Mouse (Mus musculus): ENCODE data around the gene Tmem130. TPM values are rescaled to one million over a fixed set of nuclear protein-coding genes. Genes with fewer than 3 reads are reported as not detected.

Gene Tmem130
- total and polyA plus RNA-seq, 2 experiments from 2014 or later, result 444 to 636 TPM

- TF ChIP-seq CTCF (IDR thresholded peaks at IDR 0.05), result no peak
Measured at GRCm38 (mm10) chr5:144752432-144752831, 9.2 kb downstream of the Tmem130 start.

GRCm38 (mm10) chr5:144737101-144737500, 24.5 kb downstream of the Tmem130 start:
- H3K4me2 ChIP-seq (ENCODE audit: low read depth, low read length, poor library complexity, severe bottlenecking), result no peak overlapping the region
- no peaks in the 10 kb centered on the region for H3K4me1 ChIP-seq (ENCODE audit: insufficient read depth, low read length)
- DNase-seq (ENCODE audit: low spot score) (no peak), ATAC-seq (ENCODE audit: low FRiP score) (no peak)
- 91% methylated on average over 14 of the region's 14 CpGs for WGBS
- H3K27me3 ChIP-seq (ENCODE audit: insufficient read depth, low read length), result no peaks in the 10 kb centered on the region
- peaks cover 26% of the 10 kb centered on the region for H3K36me3 ChIP-seq (ENCODE audit: insufficient read depth, low read length)
- H3K9me3 ChIP-seq (ENCODE audit: low read length), result no peaks in the 10 kb centered on the region
- no peak overlapping the region for H3K27ac ChIP-seq (ENCODE audit: low read depth, low read length)
- H3K9ac ChIP-seq (replicated peaks; ENCODE audit: low read length, poor library complexity, severe bottlenecking), result no peak overlapping the region
- no peak for TF ChIP-seq CTCF (IDR thresholded peaks at IDR 0.05)
- no peak overlapping the region for H3K4me3 ChIP-seq (ENCODE audit: low read depth, low read length)

More at GRCm38 (mm10) chr5:144752432-144752831, 9.2 kb downstream of the Tmem130 start:
- peaks cover 25% of the 10 kb centered on the region for H3K36me3 ChIP-seq (ENCODE audit: insufficient read depth, low read length)
- H3K9ac ChIP-seq (replicated peaks; ENCODE audit: low read length, poor library complexity, severe bottlenecking), result no peak overlapping the region
- 13% methylated on average over 5 of the region's 5 CpGs for WGBS
- no peak for ATAC-seq (ENCODE audit: low FRiP score)
- no peak for DNase-seq (ENCODE audit: low spot score)
- no peaks in the 10 kb centered on the region for H3K4me1 ChIP-seq (ENCODE audit: insufficient read depth, low read length)
- no peaks in the 10 kb centered on the region for H3K27me3 ChIP-seq (ENCODE audit: insufficient read depth, low read length)
- H3K9me3 ChIP-seq (ENCODE audit: low read length), result no peaks in the 10 kb centered on the region
- no peak overlapping the region for H3K27ac ChIP-seq (ENCODE audit: low read depth, low read length)
- H3K4me2 ChIP-seq (ENCODE audit: low read depth, low read length, poor library complexity, severe bottlenecking), result no peak overlapping the region
- no peak overlapping the region for H3K4me3 ChIP-seq (ENCODE audit: low read depth, low read length)

GRCm38 (mm10) chr5:144734949-144735348, 26.7 kb downstream of the Tmem130 start:
- Histone ChIP-seq H3K9me3 (ENCODE audit: low read length) (no peaks in the 10 kb centered on the region), H3K27me3 (ENCODE audit: insufficient read depth, low read length) (no peaks in the 10 kb centered on the region), H3K9ac (replicated peaks; ENCODE audit: low read length, poor library complexity, severe bottlenecking) (no peak overlapping the region), H3K4me3 (ENCODE audit: low read depth, low read length) (no peak overlapping the region), H3K36me3 (ENCODE audit: insufficient read depth, low read length) (peaks cover 17% of the 10 kb centered on the region), H3K27ac (ENCODE audit: low read depth, low read length) (no peak overlapping the region), H3K4me2 (ENCODE audit: low read depth, low read length, poor library complexity, severe bottlenecking) (no peak overlapping the region), H3K4me1 (ENCODE audit: insufficient read depth, low read length) (no peaks in the 10 kb centered on the region)
- peak; percentile 96 for TF ChIP-seq CTCF (IDR thresholded peaks at IDR 0.05)
- WGBS, result 23% methylated on average over 8 of the region's 8 CpGs
- ATAC-seq (ENCODE audit: low FRiP score), result peak; percentile 53; the same call in 1 of the 2 replicates
- peak; percentile 78 for DNase-seq (ENCODE audit: low spot score)

DNA sequence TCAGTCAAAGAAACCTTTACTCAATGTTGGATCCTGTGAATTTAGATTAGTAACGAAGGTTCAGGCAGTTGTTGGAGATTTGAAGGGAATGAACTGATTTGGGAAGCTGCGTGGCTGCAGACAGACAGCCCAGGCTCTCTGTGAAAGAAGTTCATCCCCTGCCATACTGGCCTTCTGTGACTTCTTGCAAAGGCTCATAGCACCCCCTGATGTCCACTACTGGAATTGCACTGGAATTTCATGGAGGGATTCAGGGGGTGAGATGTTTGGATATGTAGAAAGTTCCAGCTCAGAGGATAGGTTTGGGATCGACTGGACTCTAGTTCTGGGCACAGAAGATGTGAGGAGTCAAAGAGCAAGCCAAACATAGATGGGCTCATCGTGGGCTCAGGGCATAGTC, 27.7 kb downstream of the Tmem130 start:
- Histone ChIP-seq H3K4me3 (ENCODE audit: low read depth, low read length) (no peak overlapping the region), H3K4me1 (ENCODE audit: insufficient read depth, low read length) (no peaks in the 10 kb centered on the region), H3K9ac (replicated peaks; ENCODE audit: low read length, poor library complexity, severe bottlenecking) (no peak overlapping the region), H3K27me3 (ENCODE audit: insufficient read depth, low read length) (no peaks in the 10 kb centered on the region), H3K27ac (ENCODE audit: low read depth, low read length) (no peak overlapping the region), H3K4me2 (ENCODE audit: low read depth, low read length, poor library complexity, severe bottlenecking) (no peak overlapping the region), H3K36me3 (ENCODE audit: insufficient read depth, low read length) (peaks cover 14% of the 10 kb centered on the region), H3K9me3 (ENCODE audit: low read length) (no peaks in the 10 kb centered on the region)
- ATAC-seq (ENCODE audit: low FRiP score), result no peak
- peak; percentile 95 for TF ChIP-seq CTCF (IDR thresholded peaks at IDR 0.05)
- DNase-seq (ENCODE audit: low spot score), result peak; percentile 78
- WGBS, result 22% methylated on average over 4 of the region's 4 CpGs

DNA sequence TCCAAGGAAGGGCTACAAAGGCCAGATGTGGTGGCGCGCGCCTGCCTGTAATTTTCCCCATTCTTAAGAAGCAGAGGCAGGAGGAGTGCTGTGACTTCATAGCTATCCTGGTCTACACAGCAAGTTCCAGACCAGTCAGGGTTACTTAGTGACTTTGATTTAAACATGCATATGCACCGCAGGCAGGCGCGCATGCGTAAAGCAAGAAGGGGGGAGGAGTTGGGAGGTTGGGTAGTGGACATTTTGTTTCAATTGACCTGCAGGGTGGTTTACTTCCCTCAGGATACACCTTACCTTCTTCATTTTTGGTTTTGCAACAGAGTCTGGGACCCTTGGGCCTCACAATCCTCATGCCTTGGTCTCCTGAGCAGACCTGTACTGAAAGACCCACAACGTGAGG, 32.4 kb downstream of the Tmem130 start:
- Histone ChIP-seq H3K27ac (ENCODE audit: low read depth, low read length) (no peak overlapping the region), H3K9ac (replicated peaks; ENCODE audit: low read length, poor library complexity, severe bottlenecking) (no peak overlapping the region), H3K36me3 (ENCODE audit: insufficient read depth, low read length) (no peaks in the 10 kb centered on the region), H3K9me3 (ENCODE audit: low read length) (no peaks in the 10 kb centered on the region), H3K4me2 (ENCODE audit: low read depth, low read length, poor library complexity, severe bottlenecking) (no peak overlapping the region), H3K4me1 (ENCODE audit: insufficient read depth, low read length) (no peaks in the 10 kb centered on the region), H3K4me3 (ENCODE audit: low read depth, low read length) (no peak overlapping the region), H3K27me3 (ENCODE audit: insufficient read depth, low read length) (no peaks in the 10 kb centered on the region)
- WGBS, result 74% methylated on average over 8 of the region's 8 CpGs
- DNase-seq (ENCODE audit: low spot score), result no peak
- TF ChIP-seq CTCF (IDR thresholded peaks at IDR 0.05), result no peak
- no peak for ATAC-seq (ENCODE audit: low FRiP score)

DNA sequence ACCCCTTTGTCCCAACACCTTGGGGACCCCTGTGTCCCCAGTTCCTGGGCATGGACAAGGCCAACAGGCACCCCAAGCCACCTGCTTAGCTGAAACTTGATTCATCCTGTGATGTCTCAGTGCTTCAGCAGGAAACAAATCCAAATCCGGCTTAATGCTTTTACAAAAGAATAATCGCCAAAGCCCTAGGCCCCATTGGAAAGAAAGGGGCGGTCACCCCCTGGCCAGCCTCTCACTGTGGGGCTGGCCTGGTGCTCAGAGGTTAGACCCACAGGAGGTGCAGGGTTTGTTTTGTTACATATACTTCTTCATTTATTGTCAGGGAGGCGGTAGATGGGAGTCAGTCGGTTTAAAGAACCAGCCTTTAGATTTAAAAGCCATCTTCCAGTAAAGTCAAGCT, 33.4 kb downstream of the Tmem130 start:
- Histone ChIP-seq H3K27me3 (ENCODE audit: insufficient read depth, low read length) (no peaks in the 10 kb centered on the region), H3K36me3 (ENCODE audit: insufficient read depth, low read length) (no peaks in the 10 kb centered on the region), H3K9me3 (ENCODE audit: low read length) (no peaks in the 10 kb centered on the region), H3K4me2 (ENCODE audit: low read depth, low read length, poor library complexity, severe bottlenecking) (no peak overlapping the region), H3K4me1 (ENCODE audit: insufficient read depth, low read length) (no peaks in the 10 kb centered on the region), H3K9ac (replicated peaks; ENCODE audit: low read length, poor library complexity, severe bottlenecking) (no peak overlapping the region), H3K4me3 (ENCODE audit: low read depth, low read length) (no peak overlapping the region), H3K27ac (ENCODE audit: low read depth, low read length) (no peak overlapping the region)
- ATAC-seq (ENCODE audit: low FRiP score) (no peak), DNase-seq (ENCODE audit: low spot score) (no peak)
- TF ChIP-seq CTCF (IDR thresholded peaks at IDR 0.05), result no peak
- 19% methylated on average over 5 of the region's 5 CpGs for WGBS
